Mouse (Mus musculus): ENCODE results near the gene Gsn. TPM values are rescaled to one million over a fixed set of nuclear protein-coding genes. Genes with fewer than 3 reads are reported as not detected.
A peak's percentile ranks its signal among the peaks of the same experiment; 100 is the strongest.

Gene Gsn
- 134 and 144 TPM in 2 replicates for polyA plus RNA-seq (2015; fragmentation: Nextera tagmentation; extraction: Ambion mirVana)

DNA sequence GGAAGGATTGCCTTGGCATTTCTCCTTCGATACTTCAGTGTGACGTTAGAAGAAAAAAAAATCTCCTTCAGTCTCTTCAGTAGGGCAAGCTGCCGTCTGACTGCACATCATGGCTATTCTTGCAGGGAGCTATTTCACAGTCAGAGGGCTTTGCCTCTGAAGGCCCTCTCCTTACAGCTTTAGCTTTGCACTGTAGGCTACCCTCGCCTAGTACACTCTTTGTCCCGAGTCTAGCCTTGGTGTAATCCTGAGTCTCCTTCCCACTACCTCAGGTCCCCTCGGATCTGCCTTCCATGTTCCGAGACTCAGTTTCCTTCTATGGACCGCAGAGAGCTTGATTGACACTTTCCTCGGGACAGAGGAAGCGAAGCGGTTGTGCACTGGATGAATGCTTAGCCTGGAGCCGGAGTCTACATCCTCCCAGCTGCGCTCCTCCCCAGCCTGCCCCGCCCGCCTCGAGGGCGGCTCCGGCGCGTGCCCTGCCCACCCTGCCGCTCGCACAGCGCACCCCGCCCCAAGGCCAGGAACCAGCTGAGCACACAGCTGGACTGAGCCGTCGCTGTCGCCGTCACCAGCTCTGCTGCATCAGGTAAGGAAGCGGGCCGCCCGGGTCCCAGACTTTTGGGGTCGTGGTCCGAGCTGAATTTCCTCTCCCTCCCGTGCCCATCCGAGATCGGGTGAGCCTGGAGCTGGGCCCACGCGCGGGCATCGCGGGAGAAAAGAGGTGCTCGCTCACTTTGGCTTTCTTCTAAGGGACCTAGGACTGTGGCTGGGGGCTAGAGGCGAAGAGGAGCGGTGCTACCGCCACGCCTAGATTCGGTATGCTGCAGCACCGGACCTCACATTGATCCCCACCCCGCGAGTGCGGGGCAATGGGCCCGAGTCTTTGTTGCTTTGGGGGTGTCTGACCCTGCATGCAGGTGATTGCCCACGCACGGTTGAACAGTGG lies at the start of gene Gsn:
Gene Gsn (plus strand): TSS at position 496 of the 949 bp plus-strand sequence.
- Histone ChIP-seq H3K9ac (peak within 1 kb of the TSS; percentile 29), H3K4me2 (peak within 1 kb of the TSS; percentile 75), H3K27me3 (peaks cover 47% of the 10 kb centered on the region), H3K36me3 (replicated peaks) (no peaks in the 10 kb centered on the region), H3K27ac (replicated peaks) (no peak within 1 kb of the TSS), H3K9me3 (replicated peaks) (no peaks in the 10 kb centered on the region), H3K4me1 (replicated peaks) (peaks cover 21% of the 10 kb centered on the region), H3K4me3 (replicated peaks) (peak within 1 kb of the TSS; percentile 55)
- peak; percentile 89 for ATAC-seq (ENCODE audit: insufficient read depth)
- WGBS (ENCODE audit: insufficient replicate concordance) = 4% methylated on average over 53 of the region's 54 CpGs

DNA sequence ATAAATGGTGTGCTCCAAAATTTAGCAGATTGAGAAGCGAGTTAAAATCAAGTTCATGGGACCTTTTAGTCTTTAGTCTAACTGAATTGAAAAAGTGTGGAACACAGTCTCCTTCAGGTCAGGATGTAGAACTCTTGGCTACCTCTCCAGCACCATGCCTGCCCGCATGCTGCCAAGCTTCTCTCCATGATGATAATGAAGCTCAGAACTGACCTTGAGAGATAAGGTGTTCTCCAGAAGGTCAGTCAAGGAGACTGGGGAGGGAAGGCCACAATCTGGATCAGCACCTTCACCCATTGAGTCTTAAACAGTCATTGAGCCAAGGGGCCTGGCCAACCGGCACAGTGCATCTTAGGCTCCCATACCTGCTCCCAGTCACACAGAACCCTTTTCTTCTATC lies 49.4 kb upstream of the Gsn start:
- Histone ChIP-seq H3K4me1 (replicated peaks) (peaks cover 3% of the 10 kb centered on the region), H3K36me3 (replicated peaks) (no peaks in the 10 kb centered on the region), H3K4me3 (replicated peaks) (no peak overlapping the region), H3K9ac (no peak overlapping the region), H3K4me2 (no peak overlapping the region), H3K27me3 (0 out of 2 replicates have a peak, but pooled peaks cover 6% of the 10 kb centered on the region), H3K27ac (replicated peaks) (no peak overlapping the region), H3K9me3 (replicated peaks) (no peaks in the 10 kb centered on the region)
- ATAC-seq (ENCODE audit: insufficient read depth) = no peak
- 52% methylated on average over 3 of the region's 3 CpGs for WGBS (ENCODE audit: insufficient replicate concordance)

DNA sequence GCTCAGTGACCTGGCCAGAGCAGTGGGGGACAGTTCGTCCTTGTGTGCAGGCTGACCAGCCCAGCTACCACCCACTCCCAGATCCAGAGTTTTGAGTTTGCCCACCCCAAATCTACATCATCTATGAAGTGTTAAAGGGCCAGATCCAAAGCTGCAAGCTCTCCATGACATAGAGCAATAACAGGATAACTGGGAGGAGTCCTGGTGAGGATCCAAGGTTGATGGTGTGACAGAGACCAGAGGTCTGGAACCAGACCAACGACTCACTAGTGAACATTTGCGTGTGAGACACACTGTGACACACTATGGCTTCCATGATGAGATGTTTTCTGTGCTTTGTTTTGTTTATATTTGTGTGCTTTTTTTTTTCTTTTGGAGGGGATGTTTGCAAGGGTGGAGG lies 48.1 kb upstream of the Gsn start:
- Histone ChIP-seq H3K4me1 (replicated peaks) (peaks cover 1% of the 10 kb centered on the region), H3K4me3 (replicated peaks) (no peak overlapping the region), H3K4me2 (no peak overlapping the region), H3K9ac (no peak overlapping the region), H3K27me3 (0 out of 2 replicates have a peak, but pooled peaks cover 6% of the 10 kb centered on the region), H3K9me3 (replicated peaks) (no peaks in the 10 kb centered on the region), H3K36me3 (replicated peaks) (no peaks in the 10 kb centered on the region), H3K27ac (replicated peaks) (no peak overlapping the region)
- 63% methylated on average over 3 of the region's 3 CpGs for WGBS (ENCODE audit: insufficient replicate concordance)
- ATAC-seq (ENCODE audit: insufficient read depth) = no peak

DNA sequence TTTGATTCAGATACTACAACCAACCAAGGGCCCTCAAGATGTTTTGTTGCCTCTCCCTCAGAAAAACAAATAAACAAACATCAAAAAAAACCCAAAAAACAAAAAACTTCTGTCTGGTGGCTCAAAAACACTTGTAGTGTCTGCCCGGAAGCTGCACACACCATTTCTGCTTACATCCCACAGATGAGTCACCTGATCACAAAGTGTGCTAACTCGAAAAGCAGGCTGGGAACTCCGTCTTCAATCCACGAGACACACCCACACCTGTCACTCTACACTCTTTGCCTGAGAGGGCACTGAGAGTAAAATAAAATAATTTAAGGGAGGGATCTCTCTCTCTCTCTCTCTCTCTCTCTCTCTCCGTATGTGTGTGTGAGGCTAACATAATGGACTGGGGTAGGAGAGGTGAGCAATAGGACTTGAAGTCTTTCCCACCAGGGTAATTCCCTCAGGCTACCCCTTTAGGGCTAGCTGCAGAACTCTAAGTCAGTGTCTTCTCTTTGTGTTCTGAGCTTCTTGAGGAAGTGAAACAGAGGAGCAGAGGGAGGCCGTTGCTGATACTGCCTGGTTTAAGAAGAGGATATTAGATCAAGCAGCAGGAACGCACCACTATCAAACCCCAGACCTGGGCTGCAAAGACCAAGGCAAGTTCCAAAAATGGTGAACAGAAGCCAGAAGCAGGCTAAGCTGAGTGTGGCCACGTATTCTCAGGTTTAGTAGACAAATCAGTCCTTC lies 47.1 kb upstream of the Gsn start:
- Histone ChIP-seq H3K4me1 (replicated peaks) (peaks cover 11% of the 10 kb centered on the region), H3K27me3 (peaks cover 9% of the 10 kb centered on the region; the same call in 1 of the 2 replicates), H3K4me3 (replicated peaks) (no peak overlapping the region), H3K9ac (no peak overlapping the region), H3K9me3 (replicated peaks) (no peaks in the 10 kb centered on the region), H3K27ac (replicated peaks) (no peak overlapping the region), H3K36me3 (replicated peaks) (no peaks in the 10 kb centered on the region), H3K4me2 (no peak overlapping the region)
- 31% methylated on average over 8 of the region's 8 CpGs for WGBS (ENCODE audit: insufficient replicate concordance)
- ATAC-seq (ENCODE audit: insufficient read depth) = no peak

DNA sequence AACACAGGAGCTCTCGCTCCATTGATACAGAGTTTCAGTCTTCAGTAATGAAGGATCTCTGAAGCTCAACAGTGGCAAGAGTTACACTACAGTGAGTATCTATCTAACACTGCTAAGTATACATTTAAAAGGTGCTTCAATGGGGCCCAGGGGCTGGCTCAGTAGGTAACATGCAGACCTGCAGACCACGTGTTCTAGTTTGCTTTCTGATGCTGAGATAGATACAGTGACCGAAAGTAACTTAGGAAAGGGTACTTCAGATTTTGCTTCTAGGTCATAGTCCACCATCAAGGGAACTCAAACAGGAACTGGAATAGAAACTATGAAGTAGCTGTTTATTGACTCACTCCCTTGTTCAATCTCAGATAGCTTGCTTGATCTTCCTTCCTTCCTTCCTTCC lies 44.5 kb upstream of the Gsn start:
- H3K4me1 ChIP-seq (replicated peaks) = peaks cover 20% of the 10 kb centered on the region
- no peak for ATAC-seq (ENCODE audit: insufficient read depth)
- 58% methylated on average over 3 of the region's 3 CpGs for WGBS (ENCODE audit: insufficient replicate concordance)

DNA sequence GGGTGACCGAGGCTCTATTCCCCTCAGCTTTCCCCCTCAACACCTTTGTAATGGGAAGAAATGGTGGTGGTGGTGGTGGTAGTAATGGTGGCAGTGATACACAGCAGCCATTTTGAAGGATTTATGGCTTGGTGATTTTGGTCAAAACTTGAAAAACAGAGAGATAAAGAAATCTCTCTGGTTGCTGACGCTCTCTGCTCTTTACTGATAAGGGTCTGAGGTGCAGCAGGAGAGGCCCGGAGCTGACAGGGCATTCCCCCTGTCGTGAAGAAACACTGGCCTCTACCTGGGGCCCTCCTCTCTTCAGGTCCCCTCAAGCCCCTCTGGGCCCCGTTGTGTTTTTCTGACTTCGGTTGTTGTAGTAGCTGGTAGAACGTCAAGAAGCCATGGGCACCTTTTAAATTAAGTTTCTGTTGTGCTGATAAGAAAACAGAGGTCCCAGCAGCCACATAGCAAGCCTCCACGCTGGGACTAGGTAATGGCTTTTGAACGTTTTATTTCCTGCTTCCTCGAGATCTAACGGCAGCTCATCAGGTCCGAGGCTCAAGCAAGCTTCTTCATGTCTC lies 42.8 kb upstream of the Gsn start:
- Histone ChIP-seq H3K4me2 (peak overlapping the region; percentile 35), H3K27me3 (peaks cover 12% of the 10 kb centered on the region; the same call in 1 of the 2 replicates), H3K36me3 (replicated peaks) (no peaks in the 10 kb centered on the region), H3K9me3 (replicated peaks) (no peaks in the 10 kb centered on the region), H3K4me1 (replicated peaks) (peaks cover 20% of the 10 kb centered on the region), H3K4me3 (replicated peaks) (no peak overlapping the region), H3K9ac (no peak overlapping the region), H3K27ac (replicated peaks) (no peak overlapping the region)
- peak; percentile 60; the same call in 1 of the 2 replicates for ATAC-seq (ENCODE audit: insufficient read depth)
- WGBS (ENCODE audit: insufficient replicate concordance) = 22% methylated on average over 12 of the region's 12 CpGs

More for the DNA sequence above, 44.5 kb upstream of the Gsn start:
- no peaks in the 10 kb centered on the region for H3K36me3 ChIP-seq (replicated peaks)
- H3K4me2 ChIP-seq = no peak overlapping the region
- H3K9me3 ChIP-seq (replicated peaks) = no peaks in the 10 kb centered on the region
- H3K9ac ChIP-seq = no peak overlapping the region
- no peak overlapping the region for H3K27ac ChIP-seq (replicated peaks)
- H3K4me3 ChIP-seq (replicated peaks) = no peak overlapping the region
- peaks cover 12% of the 10 kb centered on the region; the same call in 1 of the 2 replicates for H3K27me3 ChIP-seq

DNA sequence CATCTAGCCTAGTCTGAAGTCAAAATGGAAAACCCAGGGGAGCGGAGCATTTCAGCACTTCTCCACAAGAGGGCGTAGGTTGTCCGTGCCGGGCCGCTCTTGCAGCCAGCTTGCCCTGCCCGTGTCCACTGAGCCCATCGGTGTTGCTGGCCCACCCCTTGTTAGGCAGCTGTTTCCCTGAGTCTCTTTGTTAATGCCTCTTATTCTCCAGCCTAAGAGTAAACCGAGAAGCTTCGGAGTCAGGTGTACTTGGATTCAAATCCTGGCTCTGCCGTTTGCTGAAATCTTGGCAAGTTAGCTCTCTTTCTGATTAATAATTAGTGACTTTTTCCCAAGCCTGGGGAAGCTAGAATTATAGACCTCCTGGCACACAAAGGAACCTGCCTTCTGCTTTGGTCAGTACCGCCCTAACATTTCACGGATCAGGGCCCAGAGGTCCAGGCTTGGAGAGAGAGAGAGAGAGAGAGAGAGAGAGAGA lies 41.3 kb upstream of the Gsn start:
- no peak for ATAC-seq (ENCODE audit: insufficient read depth)
- peak overlapping the region; percentile 27 for H3K4me2 ChIP-seq
- peaks cover 12% of the 10 kb centered on the region; the same call in 1 of the 2 replicates for H3K27me3 ChIP-seq
- H3K27ac ChIP-seq (replicated peaks) = no peak overlapping the region
- H3K36me3 ChIP-seq (replicated peaks) = no peaks in the 10 kb centered on the region
- no peaks in the 10 kb centered on the region for H3K9me3 ChIP-seq (replicated peaks)
- H3K9ac ChIP-seq = no peak overlapping the region
- H3K4me1 ChIP-seq (replicated peaks) = peaks cover 20% of the 10 kb centered on the region
- no peak overlapping the region for H3K4me3 ChIP-seq (replicated peaks)
- WGBS (ENCODE audit: insufficient replicate concordance) = 11% methylated on average over 12 of the region's 12 CpGs

DNA sequence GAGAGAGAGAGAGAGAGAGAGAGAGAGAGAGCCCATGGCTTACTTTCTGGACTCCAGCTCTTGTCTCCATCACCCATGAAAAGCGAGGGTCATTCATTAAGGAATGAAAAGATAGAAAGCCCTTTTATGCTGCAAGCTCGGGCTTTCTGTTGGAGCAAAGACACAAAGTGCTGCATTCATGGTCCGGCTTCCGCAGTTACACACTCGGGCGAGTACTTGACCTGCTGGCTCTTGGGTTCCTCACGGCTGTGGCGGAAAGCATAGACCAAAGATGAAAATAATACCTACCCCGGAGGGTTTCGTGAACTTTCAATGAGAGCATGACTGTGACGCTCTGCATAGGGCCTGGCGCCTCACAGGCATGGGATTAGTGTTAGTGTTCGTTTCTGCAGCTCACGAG lies 40.8 kb upstream of the Gsn start:
- H3K9ac ChIP-seq = no peak overlapping the region
- 76% methylated on average over 14 of the region's 14 CpGs for WGBS (ENCODE audit: insufficient replicate concordance)
- ATAC-seq (ENCODE audit: insufficient read depth) = no peak
- peaks cover 20% of the 10 kb centered on the region for H3K4me1 ChIP-seq (replicated peaks)
- H3K4me3 ChIP-seq (replicated peaks) = no peak overlapping the region
- H3K27ac ChIP-seq (replicated peaks) = no peak overlapping the region
- H3K27me3 ChIP-seq = peaks cover 12% of the 10 kb centered on the region; the same call in 1 of the 2 replicates
- H3K36me3 ChIP-seq (replicated peaks) = no peaks in the 10 kb centered on the region
- no peak overlapping the region for H3K4me2 ChIP-seq
- no peaks in the 10 kb centered on the region for H3K9me3 ChIP-seq (replicated peaks)

DNA sequence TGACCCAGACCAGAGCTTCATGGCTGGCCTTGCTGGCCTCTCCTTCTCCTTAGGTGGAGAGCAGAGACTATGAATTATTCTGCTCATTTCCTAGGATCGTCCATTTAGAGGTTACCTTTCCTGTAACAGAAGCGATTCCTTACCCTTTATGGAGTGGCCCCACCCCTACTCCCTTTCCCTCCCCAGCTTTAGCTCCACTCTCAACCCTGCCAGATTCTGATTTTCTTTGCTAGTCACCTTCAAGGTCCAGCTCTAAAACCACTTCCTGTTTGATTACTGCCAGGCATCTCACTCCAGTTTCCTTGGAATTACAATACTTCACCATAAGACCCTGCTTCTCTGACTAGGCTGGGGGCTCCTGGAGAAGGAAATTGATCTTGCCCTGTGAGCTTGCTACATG lies 39.5 kb upstream of the Gsn start:
- peaks cover 12% of the 10 kb centered on the region; the same call in 1 of the 2 replicates for H3K27me3 ChIP-seq
- no peak for ATAC-seq (ENCODE audit: insufficient read depth)
- no peak overlapping the region for H3K4me3 ChIP-seq (replicated peaks)
- no peak overlapping the region for H3K4me2 ChIP-seq
- H3K4me1 ChIP-seq (replicated peaks) = peaks cover 20% of the 10 kb centered on the region
- no peak overlapping the region for H3K9ac ChIP-seq
- no peaks in the 10 kb centered on the region for H3K9me3 ChIP-seq (replicated peaks)
- no peak overlapping the region for H3K27ac ChIP-seq (replicated peaks)
- WGBS (ENCODE audit: insufficient replicate concordance) = 46% methylated on average over 2 of the region's 2 CpGs
- no peaks in the 10 kb centered on the region for H3K36me3 ChIP-seq (replicated peaks)

DNA sequence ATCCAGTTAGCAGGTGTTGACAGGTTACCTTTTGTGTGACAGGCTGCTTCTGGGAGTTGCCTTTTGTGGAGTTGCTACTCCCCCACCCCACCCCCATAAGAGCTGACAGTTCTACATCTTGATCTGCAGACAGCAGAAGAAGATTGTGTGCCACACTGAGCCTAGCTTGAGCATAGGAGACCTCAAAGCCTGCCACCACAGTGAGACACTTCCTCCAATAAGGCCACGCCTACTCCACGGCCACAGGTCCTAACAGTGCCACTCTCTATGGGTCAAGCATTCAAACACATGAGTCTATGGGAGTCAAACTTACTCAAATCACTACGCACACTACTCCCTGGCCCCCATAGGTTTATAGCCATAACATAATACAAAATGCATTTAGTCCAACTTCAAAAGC lies 37.4 kb upstream of the Gsn start:
- ATAC-seq (ENCODE audit: insufficient read depth) = no peak
- 65% methylated on average over 3 of the region's 3 CpGs for WGBS (ENCODE audit: insufficient replicate concordance)
- Histone ChIP-seq H3K27me3 (peaks cover 12% of the 10 kb centered on the region; the same call in 1 of the 2 replicates), H3K4me1 (replicated peaks) (peaks cover 12% of the 10 kb centered on the region), H3K9ac (no peak overlapping the region), H3K27ac (replicated peaks) (no peak overlapping the region), H3K9me3 (replicated peaks) (no peaks in the 10 kb centered on the region), H3K36me3 (replicated peaks) (no peaks in the 10 kb centered on the region), H3K4me2 (no peak overlapping the region), H3K4me3 (replicated peaks) (no peak overlapping the region)
